Mouse (Mus musculus) spleen, adult 2 months (tissue): ENCODE data around the gene Tmsb4x.

Experiments
- CTCF ChIP-seq: fragments of 200-500 bp; IDR thresholded peaks from 2 replicates; pipeline ENCODE4 v1.5.1; 2011; ENCODE audit warnings: mild to moderate bottlenecking, inconsistent platforms; ENCODE audit not compliant: insufficient read depth, insufficient read length, insufficient replicate concordance; ENCODE audit errors: extremely low read depth
- POLR2A ChIP-seq: fragments of 200-500 bp; IDR thresholded peaks from 2 replicates; pipeline ENCODE4 v1.6.1; 2011; ENCODE audit warnings: low read depth, low read length, inconsistent platforms

DNA sequence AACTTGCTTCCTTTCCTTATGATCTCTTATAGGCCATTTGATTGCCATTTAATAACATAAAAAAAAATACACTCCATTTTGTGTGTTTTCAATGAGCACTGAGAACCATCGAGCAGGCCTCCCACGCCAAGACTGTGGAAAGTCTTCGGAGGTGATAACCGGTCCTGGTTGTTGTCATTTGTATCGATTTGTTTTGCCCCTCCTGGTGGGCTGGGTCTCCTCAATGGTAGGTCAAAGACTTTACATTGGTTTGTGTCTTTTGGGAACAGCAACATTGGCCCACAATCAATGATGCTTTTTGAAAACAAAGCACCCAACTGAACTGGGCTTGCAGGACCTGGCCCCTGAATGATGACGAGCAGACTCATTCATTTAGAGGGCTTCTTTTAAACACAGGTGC lies 18.6 kb upstream of the Tmsb4x start:
- TF ChIP-seq CTCF (no peak), POLR2A (no peak)
